Mouse (Mus musculus) embryonic facial prominence, embryonic 15.5 days (tissue): Measurements from ENCODE around the gene Fam173b. TPM values are rescaled to one million over a fixed set of nuclear protein-coding genes. Genes with fewer than 3 reads are reported as not detected.
"Not testable (repeated sequence)": the region's sequence is repeated elsewhere in the genome, so short reads cannot be mapped to it uniquely, and the experiment has no call there.

Source experiments
- ATAC-seq: fragments of 200-750 bp; cut with Nextera tagmentation; 2 replicates; pipeline ENCODE4 v1.8.0; 2017; ENCODE audit warnings: low read depth, moderate TSS enrichment; ENCODE audit not compliant: insufficient number of reproducible peaks, low FRiP score, low TSS enrichment
- H3K27ac ChIP-seq: fragments of 300-500 bp; sonication (generic); replicated peaks from 2 replicates; pipeline ENCODE4 v1.5.1; 2015; ENCODE audit warnings: mild to moderate bottlenecking, inconsistent platforms
- H3K27me3 ChIP-seq: fragments of 300-500 bp; sonication (generic); 2 replicates; pipeline ENCODE4 v1.6.1; 2015; ENCODE audit warnings: inconsistent platforms
- H3K36me3 ChIP-seq: fragments of 300-500 bp; sonication (generic); 2 replicates; pipeline ENCODE4 v1.6.1; 2015; ENCODE audit warnings: mild to moderate bottlenecking, inconsistent platforms
- H3K4me1 ChIP-seq: fragments of 300-500 bp; sonication (generic); 2 replicates; pipeline ENCODE4 v1.6.1; 2015; ENCODE audit warnings: inconsistent platforms
- H3K4me2 ChIP-seq: fragments of 300-500 bp; sonication (generic); replicated peaks from 2 replicates; pipeline ENCODE4 v1.6.1; 2015; ENCODE audit warnings: mild to moderate bottlenecking, inconsistent platforms
- H3K4me3 ChIP-seq: fragments of 300-500 bp; sonication (generic); replicated peaks from 2 replicates; pipeline ENCODE4 v1.5.1; 2015; ENCODE audit warnings: mild to moderate bottlenecking, inconsistent platforms
- H3K9ac ChIP-seq: fragments of 300-500 bp; sonication (generic); 2 replicates; pipeline ENCODE4 v1.6.1; 2015; ENCODE audit warnings: inconsistent platforms
- H3K9me3 ChIP-seq: fragments of 300-500 bp; sonication (generic); replicated peaks from 2 replicates; pipeline ENCODE4 v1.6.1; 2016; ENCODE audit warnings: inconsistent platforms
- WGBS: fragments of 180-500 bp; shearing (Covaris S2); methylation state at CpG from one replicate; pipeline ENCODE4 v1.1.7; 2015; 5-methylcytosine and 5-hydroxymethylcytosine counted together
- polyA plus RNA-seq: library from polyadenylated mRNA; unstranded; fragments of >200 nt; fragmentation: Nextera tagmentation; extraction: Ambion mirVana; gene quantifications from 2 replicates; pipeline ENCODE4 v1.2.1, GENCODE M21; 2015

Fam173b gene
- polyA plus RNA-seq, 1 experiment from 2014 or later = 15.7 TPM

DNA sequence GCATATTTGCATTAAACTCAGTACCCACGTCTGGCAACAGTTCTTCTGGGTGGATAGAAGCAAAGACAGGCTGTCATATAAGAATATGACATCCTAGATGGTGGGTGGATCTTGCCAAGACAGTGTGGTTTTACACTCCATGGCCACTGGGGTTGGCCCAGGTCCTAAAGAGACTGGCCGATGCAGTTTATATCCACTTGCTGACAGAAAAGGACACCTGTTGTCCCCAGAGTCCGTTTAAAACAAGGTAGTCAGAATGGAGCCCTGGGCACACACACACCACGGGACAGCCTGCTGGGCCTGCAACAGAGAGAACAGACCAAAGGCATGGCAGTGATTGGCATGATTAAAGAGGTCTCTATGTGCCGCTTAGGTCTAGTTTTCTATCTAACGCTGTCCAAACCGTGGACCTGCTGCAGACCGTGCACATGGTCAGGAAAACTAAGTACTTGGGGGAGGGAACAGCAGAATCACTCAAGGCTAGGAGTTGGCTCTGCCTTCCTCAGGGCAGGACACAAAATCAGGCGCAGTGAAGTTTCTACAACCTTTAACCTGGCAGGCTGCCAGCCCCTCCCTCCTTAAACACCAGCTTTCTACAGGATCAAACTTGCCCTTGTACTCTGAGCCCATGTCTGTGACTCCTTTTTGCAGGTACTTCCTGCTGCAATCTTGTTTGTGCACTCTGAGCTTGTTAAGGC lies 32.2 kb upstream of the Fam173b start:
- H3K4me1 ChIP-seq = peaks cover 43% of the 10 kb centered on the region
- ATAC-seq = no peak
- H3K9ac ChIP-seq = no peak overlapping the region
- 41% methylated on average over 9 of the region's 9 CpGs for WGBS
- H3K4me2 ChIP-seq = no peak overlapping the region
- H3K27me3 ChIP-seq = no peaks in the 10 kb centered on the region
- no peaks in the 10 kb centered on the region for H3K36me3 ChIP-seq
- no peak overlapping the region for H3K4me3 ChIP-seq
- no peak overlapping the region for H3K27ac ChIP-seq
- H3K9me3 ChIP-seq = no peaks in the 10 kb centered on the region

DNA sequence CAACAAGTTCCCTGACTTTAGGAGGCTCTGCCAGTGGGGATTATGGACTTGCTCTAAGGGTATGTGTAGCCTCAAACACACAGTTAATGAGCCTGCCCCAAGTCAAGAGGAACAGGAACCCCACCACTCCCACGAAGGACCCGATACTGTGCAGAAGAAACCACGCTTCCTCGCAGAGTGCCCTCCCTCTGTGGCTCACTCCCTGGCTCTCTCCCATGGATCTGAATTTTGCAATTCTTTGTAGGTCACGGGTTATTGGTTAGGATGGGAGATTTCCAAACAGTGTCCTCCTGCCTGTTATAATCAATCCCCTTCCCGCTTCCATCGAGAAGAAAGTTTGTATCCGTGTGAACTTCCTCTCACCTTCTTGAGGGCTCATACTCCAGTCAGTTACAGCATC lies 30.7 kb upstream of the Fam173b start:
- H3K4me1 ChIP-seq = peaks cover 43% of the 10 kb centered on the region
- H3K4me2 ChIP-seq = no peak overlapping the region
- H3K4me3 ChIP-seq = no peak overlapping the region
- H3K9ac ChIP-seq = no peak overlapping the region
- 85% methylated on average over 8 of the region's 8 CpGs for WGBS
- H3K27me3 ChIP-seq = no peaks in the 10 kb centered on the region
- ATAC-seq = no peak
- H3K27ac ChIP-seq = no peak overlapping the region
- H3K9me3 ChIP-seq = no peaks in the 10 kb centered on the region
- no peaks in the 10 kb centered on the region for H3K36me3 ChIP-seq

DNA sequence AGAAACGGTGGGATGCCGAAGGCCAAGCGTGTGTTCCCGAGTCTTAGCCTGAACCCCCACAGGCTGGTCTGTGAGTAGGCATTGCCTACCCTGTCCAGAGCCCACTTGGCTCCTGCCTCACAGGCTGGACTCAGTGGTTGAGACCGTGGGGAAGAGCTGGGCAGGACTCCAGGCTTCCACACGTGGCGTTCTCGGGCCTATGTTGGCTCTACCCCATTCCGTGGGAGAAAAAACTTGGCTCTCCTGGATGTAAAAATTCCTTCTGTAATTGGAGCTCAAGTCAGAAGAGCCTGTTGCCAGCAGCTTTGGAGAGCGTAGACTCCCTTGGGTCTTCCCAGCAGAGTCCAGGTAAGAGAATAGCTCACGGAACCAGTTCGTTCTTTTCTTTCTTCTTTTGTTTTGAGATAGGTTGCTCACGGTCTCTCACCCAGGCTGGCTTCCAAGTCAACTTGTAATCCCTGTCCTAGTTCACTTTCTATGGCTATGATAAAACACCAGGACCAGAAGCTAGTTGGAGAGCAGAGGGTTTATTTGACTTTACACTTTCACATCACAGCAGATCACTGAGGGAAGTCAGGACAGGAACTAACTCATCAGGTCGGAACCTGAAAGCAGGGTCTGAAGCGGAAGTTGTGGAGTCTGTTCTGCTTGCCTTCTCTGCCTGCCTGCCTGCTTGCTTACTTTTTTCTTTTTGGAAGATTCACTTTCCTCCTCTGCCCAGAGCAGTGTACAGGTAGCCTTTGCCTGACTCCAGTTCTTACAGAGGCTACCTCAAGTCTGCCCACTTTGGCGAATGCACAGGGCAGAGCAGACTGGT lies 29.5 kb upstream of the Fam173b start:
- Histone ChIP-seq H3K4me1 (peaks cover 43% of the 10 kb centered on the region), H3K4me2 (0 out of 2 replicates have a peak overlapping the region, but pooled peaks have one; percentile 6), H3K9me3 (no peaks in the 10 kb centered on the region), H3K36me3 (no peaks in the 10 kb centered on the region), H3K27me3 (no peaks in the 10 kb centered on the region), H3K4me3 (no peak overlapping the region), H3K27ac (peak overlapping the region; percentile 73), H3K9ac (no peak overlapping the region)
- ATAC-seq = peak; percentile 74
- WGBS = 50% methylated on average over 16 of the region's 16 CpGs

DNA sequence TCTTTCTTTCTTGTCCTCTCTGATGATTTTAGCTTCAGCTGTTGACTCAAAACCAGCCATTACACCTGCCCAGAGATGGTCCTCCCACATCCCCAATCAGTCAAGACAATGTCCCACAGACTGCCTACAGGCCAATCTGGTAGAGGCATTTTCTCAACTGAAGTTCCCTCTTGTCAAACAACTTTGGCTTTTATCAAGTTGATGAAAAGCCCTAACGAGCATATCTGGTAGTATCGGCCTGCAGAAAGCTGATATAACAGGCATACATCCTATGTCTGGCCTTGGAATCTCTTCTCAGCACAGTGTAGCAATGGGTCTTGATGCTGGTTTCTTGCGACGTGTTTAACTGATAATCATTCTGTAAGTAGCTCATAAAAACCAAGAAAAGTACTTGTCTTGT lies 28.4 kb upstream of the Fam173b start:
- H3K36me3 ChIP-seq = no peaks in the 10 kb centered on the region
- 86% methylated on average over 4 of the region's 4 CpGs for WGBS
- H3K9ac ChIP-seq = no peak overlapping the region
- no peak for ATAC-seq
- no peak overlapping the region for H3K27ac ChIP-seq
- H3K9me3 ChIP-seq = no peaks in the 10 kb centered on the region
- H3K4me3 ChIP-seq = no peak overlapping the region
- no peaks in the 10 kb centered on the region for H3K27me3 ChIP-seq
- H3K4me2 ChIP-seq = no peak overlapping the region
- peaks cover 40% of the 10 kb centered on the region for H3K4me1 ChIP-seq

DNA sequence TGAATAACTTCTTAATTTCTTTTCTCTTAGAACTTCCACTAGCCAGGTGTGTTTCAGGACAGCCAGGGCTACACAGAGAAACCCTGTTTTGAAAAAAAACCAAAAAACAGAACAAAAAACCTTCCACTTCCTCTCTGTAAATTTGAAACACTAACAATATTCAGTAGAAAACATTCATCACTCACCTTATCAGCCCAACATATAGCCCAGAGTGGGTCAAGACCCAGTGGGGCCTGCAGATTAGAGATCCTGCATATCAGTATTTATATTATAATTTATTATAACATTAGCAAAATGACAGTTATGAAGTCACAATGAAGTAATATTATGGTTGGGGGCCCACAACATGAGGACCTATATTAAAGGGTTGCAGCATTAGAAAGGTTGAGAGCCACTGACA lies 28.0 kb upstream of the Fam173b start:
- no peak overlapping the region for H3K9ac ChIP-seq
- no peaks in the 10 kb centered on the region for H3K9me3 ChIP-seq
- H3K4me3 ChIP-seq = no peak overlapping the region
- H3K4me1 ChIP-seq = peaks cover 36% of the 10 kb centered on the region
- H3K4me2 ChIP-seq = no peak overlapping the region
- no peak overlapping the region for H3K27ac ChIP-seq
- no peak for ATAC-seq
- no peaks in the 10 kb centered on the region for H3K36me3 ChIP-seq
- no peaks in the 10 kb centered on the region for H3K27me3 ChIP-seq

DNA sequence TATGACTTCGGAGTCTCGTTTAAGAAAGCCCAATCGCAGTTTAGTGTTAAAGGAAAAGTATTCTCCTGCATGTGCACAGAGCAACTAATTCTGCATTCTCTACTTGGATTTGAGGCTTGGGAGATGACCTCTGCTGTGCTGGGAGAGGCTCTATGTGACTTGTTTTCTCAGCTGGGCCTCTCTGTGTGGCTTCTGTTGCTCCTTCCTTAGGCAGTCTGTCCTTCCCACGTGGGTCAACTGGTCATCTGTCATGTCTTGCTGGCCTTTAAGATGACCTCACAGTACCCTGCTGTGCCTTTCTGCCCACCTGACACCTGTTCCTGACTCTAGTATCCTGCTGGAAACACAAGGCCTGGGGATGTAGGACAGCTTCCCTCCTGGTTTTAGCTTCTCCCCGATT lies 25.6 kb upstream of the Fam173b start:
- Histone ChIP-seq H3K9me3 (no peaks in the 10 kb centered on the region), H3K4me3 (no peak overlapping the region), H3K4me2 (no peak overlapping the region), H3K27ac (no peak overlapping the region), H3K36me3 (no peaks in the 10 kb centered on the region), H3K27me3 (no peaks in the 10 kb centered on the region), H3K4me1 (peaks cover 16% of the 10 kb centered on the region), H3K9ac (no peak overlapping the region)
- 68% methylated on average over 5 of the region's 5 CpGs for WGBS
- no peak for ATAC-seq

DNA sequence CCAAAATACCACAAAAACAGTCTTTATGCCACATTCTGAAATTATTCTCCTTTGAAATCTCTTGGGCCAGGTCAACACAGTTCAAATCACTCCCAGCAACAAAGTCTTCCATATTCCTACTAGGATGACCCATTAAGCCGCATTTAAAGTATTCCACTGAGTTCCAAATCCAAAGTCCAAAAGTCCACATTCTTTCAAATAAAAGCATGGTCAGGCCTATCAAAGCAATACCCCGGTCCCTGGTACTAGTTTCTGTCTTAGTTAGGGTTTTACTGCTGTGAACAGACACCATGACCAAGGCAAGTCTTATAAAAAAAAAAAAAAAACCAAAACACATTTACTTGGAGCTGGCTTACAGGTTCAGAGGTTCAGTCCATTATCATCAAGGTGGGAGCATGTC lies 20.6 kb upstream of the Fam173b start:
- not testable (repeated sequence) for ATAC-seq

DNA sequence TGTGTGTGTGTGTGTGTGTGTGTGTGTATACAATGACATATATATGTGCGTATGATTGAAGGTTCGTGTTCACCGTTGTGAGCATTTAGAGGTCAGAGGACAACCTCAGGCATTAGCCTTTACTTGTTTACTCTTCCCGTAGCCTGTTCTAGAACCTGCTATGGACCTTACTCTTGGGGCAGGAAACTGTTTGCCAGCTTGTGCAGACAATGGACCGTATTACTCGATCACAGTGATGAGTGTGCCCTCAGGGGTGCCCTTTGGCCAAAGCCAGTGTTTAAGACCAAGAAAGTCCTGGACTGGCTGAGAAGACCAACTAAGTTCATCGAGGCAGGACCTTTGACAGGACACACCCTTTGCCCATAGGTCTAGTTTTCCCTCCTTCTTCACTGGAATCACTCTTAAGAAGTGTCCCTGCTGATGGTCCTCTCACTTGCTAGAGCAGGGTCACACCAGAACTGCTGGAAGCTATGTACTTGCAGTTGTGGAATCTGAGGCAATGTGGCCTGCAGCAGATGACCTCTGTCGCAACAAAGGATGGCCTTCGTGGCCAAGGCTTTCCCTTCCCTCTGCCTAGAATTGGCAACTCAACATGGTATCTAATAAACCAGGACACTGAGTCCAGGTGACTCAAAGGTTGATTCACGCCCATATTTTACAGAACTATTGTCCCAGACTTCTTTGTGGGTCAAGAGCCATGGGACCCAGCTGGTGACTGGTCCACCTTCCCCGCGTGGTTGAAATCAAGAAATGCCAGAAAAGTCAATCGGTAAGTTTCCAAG lies 18.2 kb upstream of the Fam173b start:
- H3K4me3 ChIP-seq = no peak overlapping the region
- ATAC-seq = no peak
- H3K27ac ChIP-seq = no peak overlapping the region
- no peak overlapping the region for H3K9ac ChIP-seq
- no peak overlapping the region for H3K4me2 ChIP-seq
- H3K9me3 ChIP-seq = no peaks in the 10 kb centered on the region
- no peaks in the 10 kb centered on the region for H3K4me1 ChIP-seq
- no peaks in the 10 kb centered on the region for H3K27me3 ChIP-seq
- 91% methylated on average over 13 of the region's 13 CpGs for whole genome bisulfite sequencing
- 0 out of 2 replicates have a peak, but pooled peaks cover under 1% of the 10 kb centered on the region for H3K36me3 ChIP-seq

More for the DNA sequence above, 20.6 kb upstream of the Fam173b start:
- not testable (repeated sequence) for H3K36me3 ChIP-seq, H3K4me3 ChIP-seq, H3K9me3 ChIP-seq, H3K4me1 ChIP-seq, H3K27me3 ChIP-seq, H3K4me2 ChIP-seq, H3K9ac ChIP-seq, H3K27ac ChIP-seq
- WGBS = 89% methylated on average over 2 of the region's 2 CpGs

DNA sequence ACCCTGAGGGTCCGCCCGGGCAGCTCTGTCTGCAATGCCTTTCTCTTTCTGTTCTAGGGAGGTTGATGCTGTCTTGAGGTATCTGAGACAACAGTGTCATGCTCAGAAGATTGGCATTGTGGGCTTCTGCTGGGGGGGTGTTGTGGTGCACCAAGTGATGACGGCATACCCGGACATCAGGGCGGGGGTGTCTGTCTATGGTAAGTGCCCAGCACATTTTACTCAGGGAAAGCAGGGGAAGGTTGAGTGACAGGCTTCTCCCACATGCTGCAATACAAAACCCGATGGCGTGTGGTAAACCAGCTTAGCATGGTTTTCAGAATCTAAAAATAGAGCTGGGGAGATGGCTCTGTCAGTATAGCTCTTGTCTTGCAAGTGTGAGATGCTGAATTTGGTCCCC lies 16.4 kb upstream of the Fam173b start:
- WGBS = 70% methylated on average over 7 of the region's 7 CpGs
- Histone ChIP-seq H3K4me1 (no peaks in the 10 kb centered on the region), H3K9ac (no peak overlapping the region), H3K36me3 (peaks cover 12% of the 10 kb centered on the region), H3K4me2 (no peak overlapping the region), H3K27ac (no peak overlapping the region), H3K27me3 (no peaks in the 10 kb centered on the region), H3K9me3 (no peaks in the 10 kb centered on the region), H3K4me3 (no peak overlapping the region)
- ATAC-seq = no peak

DNA sequence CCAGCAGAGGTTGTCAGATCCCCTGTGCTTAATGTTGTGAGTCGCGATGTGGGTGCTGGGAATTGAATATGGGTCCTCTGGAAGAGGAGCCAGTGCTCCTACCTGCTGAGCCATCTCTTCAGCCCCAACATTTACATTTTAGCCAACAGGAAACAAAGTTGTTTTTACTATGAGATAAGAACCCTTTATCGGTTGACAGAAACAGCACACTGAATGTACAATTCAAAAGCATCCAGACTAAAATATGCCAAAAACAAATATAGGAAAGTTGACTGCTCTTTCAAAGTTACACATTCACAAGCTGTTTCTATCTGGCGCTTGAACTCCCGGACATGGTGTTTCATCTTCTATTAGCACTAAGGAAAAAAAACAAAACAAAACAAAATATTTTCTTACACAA lies 15.6 kb upstream of the Fam173b start:
- WGBS = 83% methylated on average over 5 of the region's 5 CpGs
- Histone ChIP-seq H3K9me3 (no peaks in the 10 kb centered on the region), H3K36me3 (peaks cover 20% of the 10 kb centered on the region), H3K9ac (no peak overlapping the region), H3K4me2 (no peak overlapping the region), H3K27me3 (no peaks in the 10 kb centered on the region), H3K4me1 (no peaks in the 10 kb centered on the region), H3K27ac (no peak overlapping the region), H3K4me3 (no peak overlapping the region)
- no peak for ATAC-seq

DNA sequence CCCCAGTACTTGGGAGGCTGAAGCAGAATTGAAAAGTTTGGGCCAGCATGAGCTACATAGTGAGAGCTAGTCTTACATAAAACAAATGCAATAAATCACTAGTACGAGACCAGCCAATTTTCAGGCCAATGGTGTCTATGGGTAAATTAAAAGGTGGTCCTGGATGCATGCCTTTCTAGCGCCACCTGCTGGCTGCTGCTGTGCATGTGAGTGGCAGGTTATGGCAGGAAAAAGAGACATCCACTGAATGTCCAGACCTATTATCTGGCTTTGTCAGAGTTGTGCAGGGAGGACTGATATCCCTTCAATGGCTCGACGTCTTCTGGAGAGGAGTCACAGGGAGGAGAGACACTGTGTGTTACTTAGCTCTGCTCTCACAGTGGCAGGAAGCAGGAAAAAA lies 15.1 kb upstream of the Fam173b start:
- WGBS = 6% methylated on average over 4 of the region's 4 CpGs
- ATAC-seq = no peak
- H3K9me3 ChIP-seq = no peaks in the 10 kb centered on the region

More for the DNA sequence above, 15.1 kb upstream of the Fam173b start:
- no peak overlapping the region for H3K4me2 ChIP-seq
- H3K36me3 ChIP-seq = peaks cover 25% of the 10 kb centered on the region
- no peak overlapping the region for H3K9ac ChIP-seq
- no peaks in the 10 kb centered on the region for H3K4me1 ChIP-seq
- no peak overlapping the region for H3K4me3 ChIP-seq
- no peak overlapping the region for H3K27ac ChIP-seq
- no peaks in the 10 kb centered on the region for H3K27me3 ChIP-seq
